Mouse (Mus musculus) hindbrain, embryonic 16.5 days (tissue): ENCODE measurements at regions not wholly inside any gene's neighbourhood (a gene's known extent, or its start where the extent isn't known, plus 50 kb on each side); places are given as distances from the start of the nearest gene placed in this dataset.

ENCODE experiments used
- ATAC-seq: fragments of 200-750 bp; cut with Nextera tagmentation; 2 replicates; pipeline ENCODE4 v1.8.0; 2017; ENCODE audit warnings: moderate TSS enrichment, moderate library complexity
- H3K27ac ChIP-seq: fragments of 300-500 bp; sonication (generic); 2 replicates; pipeline ENCODE4 v1.5.1; 2014; ENCODE audit warnings: low read depth, mild to moderate bottlenecking, control low read depth, low read length, moderate library complexity
- H3K27me3 ChIP-seq: fragments of 300-500 bp; sonication (generic); replicated peaks from 2 replicates; pipeline ENCODE4 v1.6.1; 2014; ENCODE audit warnings: low read length; ENCODE audit not compliant: control insufficient read depth, insufficient read depth
- H3K36me3 ChIP-seq: fragments of 300-500 bp; sonication (generic); 2 replicates; pipeline ENCODE4 v1.6.1; 2014; ENCODE audit warnings: mild to moderate bottlenecking, low read length, moderate library complexity, mixed read lengths; ENCODE audit not compliant: control insufficient read depth, insufficient read depth
- H3K4me1 ChIP-seq: fragments of 300-500 bp; sonication (generic); 2 replicates; pipeline ENCODE4 v1.6.1; 2014; ENCODE audit warnings: low read depth, low read length; ENCODE audit not compliant: control insufficient read depth, insufficient read depth
- H3K4me2 ChIP-seq: fragments of 300-500 bp; sonication (generic); 2 replicates; pipeline ENCODE4 v1.6.1; 2014; ENCODE audit warnings: mild to moderate bottlenecking, low read length, control low read depth, moderate library complexity
- H3K4me3 ChIP-seq: fragments of 300-500 bp; sonication (generic); 2 replicates; pipeline ENCODE4 v1.5.1; 2014; ENCODE audit warnings: mild to moderate bottlenecking, low read length, control low read depth, moderate library complexity
- H3K9ac ChIP-seq: fragments of 300-500 bp; sonication (generic); 2 replicates; pipeline ENCODE4 v1.6.1; 2014; ENCODE audit warnings: low read depth, mild to moderate bottlenecking, control low read depth, low read length, moderate library complexity
- H3K9me3 ChIP-seq: fragments of 300-500 bp; sonication (generic); 2 replicates; pipeline ENCODE4 v1.6.1; 2014; ENCODE audit warnings: mild to moderate bottlenecking, low read length, moderate library complexity; ENCODE audit not compliant: control insufficient read depth
- WGBS: fragments of 180-500 bp; shearing (Covaris S2); extraction: QIAGEN DNeasy Blood & Tissue Kit; methylation state at CpG from one replicate; pipeline ENCODE4 v1.1.7; 2014; 5-methylcytosine and 5-hydroxymethylcytosine counted together

GRCm38 (mm10) chr9:52294699-52295098, 126.3 kb upstream of the Zc3h12c start:
- Histone ChIP-seq H3K9ac (no peak overlapping the region), H3K4me3 (no peak overlapping the region), H3K27me3 (no peaks in the 10 kb centered on the region), H3K9me3 (no peaks in the 10 kb centered on the region), H3K27ac (no peak overlapping the region), H3K4me1 (no peaks in the 10 kb centered on the region), H3K36me3 (no peaks in the 10 kb centered on the region), H3K4me2 (no peak overlapping the region)
- WGBS: 63% methylated on average over 8 of the region's 8 CpGs
- no peak for ATAC-seq

DNA sequence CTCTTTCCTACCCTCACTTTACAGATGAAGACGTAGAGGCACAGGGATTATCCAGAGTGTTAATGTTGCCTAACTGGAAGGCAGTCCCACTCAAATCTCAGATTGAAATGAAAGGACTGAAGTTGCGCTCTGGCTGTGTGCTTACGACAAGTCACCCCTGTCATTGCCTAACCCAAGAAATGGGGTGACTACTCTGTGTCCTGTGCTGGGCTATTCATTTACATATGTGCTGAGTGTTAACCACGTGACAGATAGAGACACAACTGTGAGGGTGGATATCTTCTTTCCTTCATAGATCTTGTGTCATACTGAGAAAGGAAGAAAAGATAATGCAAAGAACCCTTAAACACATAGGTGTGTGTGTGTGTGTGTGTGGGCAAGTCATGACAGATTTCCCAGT, 120.7 kb upstream of the Zc3h12c start:
- ATAC-seq: no peak
- H3K27me3 ChIP-seq: no peaks in the 10 kb centered on the region
- H3K9ac ChIP-seq: no peak overlapping the region

GRCm38 (mm10) chr9:52287761-52288275, 119.4 kb upstream of the Zc3h12c start:
- Histone ChIP-seq H3K4me2 (no peak overlapping the region), H3K36me3 (no peaks in the 10 kb centered on the region), H3K4me1 (no peaks in the 10 kb centered on the region), H3K9ac (no peak overlapping the region), H3K9me3 (no peaks in the 10 kb centered on the region), H3K27me3 (no peaks in the 10 kb centered on the region), H3K4me3 (no peak overlapping the region), H3K27ac (no peak overlapping the region)
- WGBS: 79% methylated on average over 7 of the region's 7 CpGs
- no peak for ATAC-seq

More for the DNA sequence above, 120.7 kb upstream of the Zc3h12c start:
- Histone ChIP-seq H3K9me3 (no peaks in the 10 kb centered on the region), H3K36me3 (no peaks in the 10 kb centered on the region), H3K4me2 (no peak overlapping the region), H3K4me1 (no peaks in the 10 kb centered on the region), H3K4me3 (no peak overlapping the region), H3K27ac (no peak overlapping the region)
- 80% methylated on average over 4 of the region's 4 CpGs for WGBS

- Histone ChIP-seq H3K4me2 (peak overlapping the region; percentile 77), H3K36me3 (no peaks in the 10 kb centered on the region), H3K9ac (peak overlapping the region; percentile 56), H3K27ac (no peak overlapping the region), H3K4me1 (no peaks in the 10 kb centered on the region), H3K9me3 (no peaks in the 10 kb centered on the region), H3K4me3 (peak overlapping the region; percentile 39), H3K27me3 (no peaks in the 10 kb centered on the region)
- 12% methylated on average over 10 of the region's 10 CpGs for WGBS
- ATAC-seq: no peak
Observed at GRCm38 (mm10) chr9:52287246-52287651, 118.9 kb upstream of the Zc3h12c start.

- H3K4me2 ChIP-seq: no peak overlapping the region
- 22% methylated on average over 1 of the region's 1 CpGs for WGBS
- no peaks in the 10 kb centered on the region for H3K27me3 ChIP-seq
- no peak overlapping the region for H3K27ac ChIP-seq
- peak overlapping the region; percentile 35 for H3K9ac ChIP-seq
- no peaks in the 10 kb centered on the region for H3K4me1 ChIP-seq
- H3K9me3 ChIP-seq: no peaks in the 10 kb centered on the region
- ATAC-seq: no peak
- no peak overlapping the region for H3K4me3 ChIP-seq
- no peaks in the 10 kb centered on the region for H3K36me3 ChIP-seq
Observed at GRCm38 (mm10) chr9:52286104-52286503, 117.7 kb upstream of the Zc3h12c start.

DNA sequence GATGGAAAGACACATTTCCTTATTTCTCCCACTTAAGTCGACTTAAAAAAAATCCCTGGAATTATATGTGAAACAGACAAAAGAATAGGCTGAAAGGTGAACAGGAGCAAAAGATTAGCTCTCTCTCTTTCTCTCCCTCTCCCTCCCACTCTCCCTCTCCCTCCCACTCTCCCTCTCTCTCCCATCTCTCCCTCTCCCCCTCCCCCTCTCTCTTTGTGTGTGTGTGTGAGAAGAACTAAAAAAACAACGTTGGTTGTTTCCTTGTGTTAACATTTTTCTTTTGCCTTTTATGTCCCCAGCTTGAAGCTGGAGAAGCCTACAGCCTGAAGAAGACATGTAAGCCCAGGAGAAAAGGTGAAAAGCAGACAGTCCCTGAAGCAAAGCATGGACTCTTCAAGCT, 115.2 kb upstream of the Zc3h12c start:
- H3K4me3 ChIP-seq: no peak overlapping the region
- no peaks in the 10 kb centered on the region for H3K9me3 ChIP-seq
- no peaks in the 10 kb centered on the region for H3K27me3 ChIP-seq
- WGBS: 20% methylated on average over 2 of the region's 2 CpGs
- H3K9ac ChIP-seq: no peak overlapping the region
- H3K4me2 ChIP-seq: no peak overlapping the region
- H3K27ac ChIP-seq: no peak overlapping the region
- H3K4me1 ChIP-seq: peaks cover under 1% of the 10 kb centered on the region; the same call in 1 of the 2 replicates
- ATAC-seq: no peak
- H3K36me3 ChIP-seq: no peaks in the 10 kb centered on the region

GRCm38 (mm10) chr9:52280995-52281394, 112.6 kb upstream of the Zc3h12c start:
- Histone ChIP-seq H3K36me3 (no peaks in the 10 kb centered on the region), H3K4me3 (no peak overlapping the region), H3K9me3 (no peaks in the 10 kb centered on the region), H3K27ac (no peak overlapping the region), H3K9ac (no peak overlapping the region), H3K27me3 (no peaks in the 10 kb centered on the region), H3K4me2 (no peak overlapping the region), H3K4me1 (peaks cover 13% of the 10 kb centered on the region)
- no peak for ATAC-seq
- 63% methylated on average over 5 of the region's 5 CpGs for WGBS

- H3K4me1 ChIP-seq: peaks cover 13% of the 10 kb centered on the region
- H3K9ac ChIP-seq: no peak overlapping the region
- no peak overlapping the region for H3K4me3 ChIP-seq
- no peaks in the 10 kb centered on the region for H3K9me3 ChIP-seq
- no peak overlapping the region for H3K4me2 ChIP-seq
- no peaks in the 10 kb centered on the region for H3K27me3 ChIP-seq
- H3K27ac ChIP-seq: no peak overlapping the region
- no peaks in the 10 kb centered on the region for H3K36me3 ChIP-seq
- no peak for ATAC-seq
- 87% methylated on average over 3 of the region's 3 CpGs for WGBS
Observed at GRCm38 (mm10) chr9:52280556-52280955, 112.2 kb upstream of the Zc3h12c start.

- 22% methylated on average over 3 of the region's 3 CpGs for WGBS
- no peak overlapping the region for H3K4me2 ChIP-seq
Observed at GRCm38 (mm10) chr9:52278701-52279023, 110.3 kb upstream of the Zc3h12c start.

More at GRCm38 (mm10) chr9:52278701-52279023, 110.3 kb upstream of the Zc3h12c start:
- H3K27ac ChIP-seq: 0 out of 2 replicates have a peak overlapping the region, but pooled peaks have one; percentile 2
- no peak for ATAC-seq
- peaks cover 13% of the 10 kb centered on the region for H3K4me1 ChIP-seq
- H3K9ac ChIP-seq: no peak overlapping the region
- H3K36me3 ChIP-seq: no peaks in the 10 kb centered on the region
- H3K4me3 ChIP-seq: no peak overlapping the region
- H3K27me3 ChIP-seq: no peaks in the 10 kb centered on the region
- no peaks in the 10 kb centered on the region for H3K9me3 ChIP-seq
